Mouse (Mus musculus): ENCODE measurements at regions not wholly inside any gene's neighbourhood (a gene's known extent, or its start where the extent isn't known, plus 50 kb on each side); places are given as distances from the start of the nearest gene placed in this dataset.
"Not testable (repeated sequence)": the region's sequence is repeated elsewhere in the genome, so short reads cannot be mapped to it uniquely, and the experiment has no call there.

- in situ Hi-C loops (cut with MboI; ENCODE audit: low pct_unique_long_range_greater_than_20kb) = no loop called here
- ATAC-seq (no peak), DNase-seq (ENCODE audit: low read depth, low spot score) (no peak)
- CTCF ChIA-PET = no interaction called here
- no peak for TF ChIP-seq CTCF (IDR thresholded peaks at IDR 0.05)
- peaks cover 4% of the 10 kb centered on the region for H3K27me3 ChIP-seq
- POLR2A ChIA-PET = no interaction called here
Observed at GRCm38 (mm10) chr10:11515144-11515543, 171.9 kb downstream of the Epm2a start.

GRCm38 (mm10) chr10:11517122-11517521 lies 173.9 kb downstream of the Epm2a start:
- peaks cover 4% of the 10 kb centered on the region for H3K27me3 ChIP-seq
- ChIA-PET CTCF (no interaction called here), POLR2A (no interaction called here)
- ATAC-seq = no peak
- no peak for DNase-seq (ENCODE audit: low read depth, low spot score)
- peak; percentile 39 for TF ChIP-seq CTCF (IDR thresholded peaks at IDR 0.05)
- in situ Hi-C loops (cut with MboI; ENCODE audit: low pct_unique_long_range_greater_than_20kb) = no loop called here

GRCm38 (mm10) chr10:11531343-11531742 lies 188.1 kb downstream of the Epm2a start:
- ChIA-PET CTCF (no interaction called here), POLR2A (no interaction called here)
- ATAC-seq (no peak), DNase-seq (ENCODE audit: low read depth, low spot score) (no peak)
- in situ Hi-C loops (cut with MboI; ENCODE audit: low pct_unique_long_range_greater_than_20kb) = no loop called here
- no peak for TF ChIP-seq CTCF (IDR thresholded peaks at IDR 0.05)
- no peaks in the 10 kb centered on the region for H3K27me3 ChIP-seq

GRCm38 (mm10) chr10:11555376-11555775 lies 212.2 kb downstream of the Epm2a start:
- CTCF ChIA-PET; DNase-seq (ENCODE audit: low read depth, low spot score); ATAC-seq; H3K27me3 ChIP-seq; in situ Hi-C loops (cut with MboI; ENCODE audit: low pct_unique_long_range_greater_than_20kb); POLR2A ChIA-PET: not testable (repeated sequence)

- H3K27me3 ChIP-seq = no peaks in the 10 kb centered on the region
- CTCF ChIA-PET = no interaction called here
- no peak for ATAC-seq
- in situ Hi-C loops (cut with MboI; ENCODE audit: low pct_unique_long_range_greater_than_20kb) = no loop called here
- no peak for TF ChIP-seq CTCF (IDR thresholded peaks at IDR 0.05)
- DNase-seq (ENCODE audit: low read depth, low spot score) = no peak
- POLR2A ChIA-PET = no interaction called here
Observed at GRCm38 (mm10) chr10:11570523-11571055, 227.4 kb downstream of the Epm2a start.

- in situ Hi-C loops (cut with MboI; ENCODE audit: low pct_unique_long_range_greater_than_20kb) = no loop called here
- POLR2A ChIA-PET = no interaction called here
- DNase-seq (ENCODE audit: low read depth, low spot score) = no peak
- ATAC-seq = no peak
- TF ChIP-seq CTCF (IDR thresholded peaks at IDR 0.05) = no peak
- CTCF ChIA-PET = no interaction called here
- no peaks in the 10 kb centered on the region for H3K27me3 ChIP-seq
Observed at GRCm38 (mm10) chr10:11608451-11608850, 265.2 kb downstream of the Epm2a start.

- H3K27me3 ChIP-seq; ATAC-seq; CTCF ChIA-PET; DNase-seq (ENCODE audit: low read depth, low spot score); in situ Hi-C loops (cut with MboI; ENCODE audit: low pct_unique_long_range_greater_than_20kb); POLR2A ChIA-PET: not testable (repeated sequence)
Observed at GRCm38 (mm10) chr10:11609092-11609491, 265.9 kb downstream of the Epm2a start.

- CTCF ChIA-PET = no interaction called here
- H3K27me3 ChIP-seq = no peaks in the 10 kb centered on the region
- in situ Hi-C loops (cut with MboI; ENCODE audit: low pct_unique_long_range_greater_than_20kb) = no loop called here
- ATAC-seq = no peak
- POLR2A ChIA-PET = no interaction called here
- no peak for DNase-seq (ENCODE audit: low read depth, low spot score)
- no peak for TF ChIP-seq CTCF (IDR thresholded peaks at IDR 0.05)
Observed at GRCm38 (mm10) chr10:11648151-11648550, 304.9 kb downstream of the Epm2a start.

GRCm38 (mm10) chr10:11660056-11660770 lies 317.0 kb downstream of the Epm2a start:
- in situ Hi-C loops (cut with MboI; ENCODE audit: low pct_unique_long_range_greater_than_20kb) = no loop called here
- no peak for DNase-seq (ENCODE audit: low read depth, low spot score)
- H3K27me3 ChIP-seq = no peaks in the 10 kb centered on the region
- TF ChIP-seq CTCF (IDR thresholded peaks at IDR 0.05) = no peak
- ChIA-PET POLR2A (no interaction called here), CTCF (no interaction called here)
- no peak for ATAC-seq

- ChIA-PET POLR2A (no interaction called here), CTCF (no interaction called here)
- DNase-seq (ENCODE audit: low read depth, low spot score) (no peak), ATAC-seq (no peak)
- no peaks in the 10 kb centered on the region for H3K27me3 ChIP-seq
- in situ Hi-C loops (cut with MboI; ENCODE audit: low pct_unique_long_range_greater_than_20kb) = no loop called here
- TF ChIP-seq CTCF (IDR thresholded peaks at IDR 0.05) = no peak
Observed at GRCm38 (mm10) chr10:11661660-11662250, 318.6 kb downstream of the Epm2a start.

- DNase-seq (ENCODE audit: low read depth, low spot score) = no peak
- ChIA-PET POLR2A (no interaction called here), CTCF (no interaction called here)
- in situ Hi-C loops (cut with MboI; ENCODE audit: low pct_unique_long_range_greater_than_20kb) = no loop called here
- TF ChIP-seq CTCF (IDR thresholded peaks at IDR 0.05) = no peak
- H3K27me3 ChIP-seq = no peaks in the 10 kb centered on the region
- no peak for ATAC-seq
Observed at GRCm38 (mm10) chr10:11709742-11710141, 366.5 kb downstream of the Epm2a start.

- ChIA-PET POLR2A (no interaction called here), CTCF (no interaction called here)
- in situ Hi-C loops (cut with MboI; ENCODE audit: low pct_unique_long_range_greater_than_20kb) = no loop called here
- DNase-seq (ENCODE audit: low read depth, low spot score) (no peak), ATAC-seq (no peak)
- H3K27me3 ChIP-seq = no peaks in the 10 kb centered on the region
- no peak for TF ChIP-seq CTCF (IDR thresholded peaks at IDR 0.05)
Observed at GRCm38 (mm10) chr10:11724775-11725174, 381.6 kb downstream of the Epm2a start.
